Mouse (Mus musculus): ENCODE data around the gene Prss46.

Gene Prss46

DNA sequence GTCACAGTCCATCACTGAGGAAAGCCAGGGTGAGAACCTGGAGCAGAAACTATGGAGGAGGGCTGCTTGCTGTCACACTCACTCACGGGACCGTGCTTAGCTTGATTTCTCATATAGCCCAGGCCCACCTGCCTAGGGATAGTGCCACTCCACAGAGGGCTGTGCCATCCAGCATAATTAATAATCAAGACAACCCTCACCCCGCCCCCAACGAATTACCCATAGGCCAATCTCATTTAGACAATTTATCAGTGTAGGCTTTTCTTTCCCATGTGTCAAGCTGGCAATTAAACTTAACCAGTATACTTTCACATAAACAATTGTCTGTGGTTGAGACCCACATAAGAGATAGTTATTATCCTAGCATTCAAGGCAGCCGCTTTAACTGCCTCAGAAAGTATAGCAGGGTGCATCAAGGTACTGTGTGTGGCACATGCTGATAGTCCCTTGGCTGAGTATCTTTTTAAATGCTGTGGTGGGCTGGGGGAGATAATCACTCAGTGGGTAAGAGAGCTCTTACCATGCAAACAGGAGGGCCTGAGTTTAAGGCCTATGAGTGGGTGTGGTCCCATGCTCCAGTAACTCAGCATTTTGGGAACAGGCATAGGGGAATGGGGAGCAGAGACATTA is 14.8 kb downstream of the Prss46 start:
- DNase-seq (ENCODE audit: low spot score in 2 of 2), result no peak

DNA sequence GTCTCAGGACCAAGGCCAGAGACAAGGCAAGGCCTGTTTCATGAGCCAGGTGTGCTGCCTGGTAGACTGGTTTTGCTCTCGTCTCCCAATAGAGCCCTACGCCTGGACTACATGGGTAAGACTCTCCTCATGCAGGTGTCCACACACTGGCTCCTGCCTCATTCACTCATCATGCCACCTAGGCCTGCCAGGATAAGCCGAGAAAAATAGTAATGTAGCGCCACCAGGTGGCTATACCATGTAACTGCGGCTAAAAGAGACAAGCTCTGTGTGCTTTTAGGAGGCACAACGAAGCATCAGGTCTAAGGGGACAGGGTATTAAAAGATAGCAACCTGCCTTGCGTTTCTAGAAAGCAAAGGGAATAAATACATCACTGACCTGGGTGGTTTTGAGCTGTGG is 26.7 kb downstream of the Prss46 start:
- DNase-seq (ENCODE audit: low spot score in 2 of 2), result peak in 1 of 2 experiments; percentile 31

DNA sequence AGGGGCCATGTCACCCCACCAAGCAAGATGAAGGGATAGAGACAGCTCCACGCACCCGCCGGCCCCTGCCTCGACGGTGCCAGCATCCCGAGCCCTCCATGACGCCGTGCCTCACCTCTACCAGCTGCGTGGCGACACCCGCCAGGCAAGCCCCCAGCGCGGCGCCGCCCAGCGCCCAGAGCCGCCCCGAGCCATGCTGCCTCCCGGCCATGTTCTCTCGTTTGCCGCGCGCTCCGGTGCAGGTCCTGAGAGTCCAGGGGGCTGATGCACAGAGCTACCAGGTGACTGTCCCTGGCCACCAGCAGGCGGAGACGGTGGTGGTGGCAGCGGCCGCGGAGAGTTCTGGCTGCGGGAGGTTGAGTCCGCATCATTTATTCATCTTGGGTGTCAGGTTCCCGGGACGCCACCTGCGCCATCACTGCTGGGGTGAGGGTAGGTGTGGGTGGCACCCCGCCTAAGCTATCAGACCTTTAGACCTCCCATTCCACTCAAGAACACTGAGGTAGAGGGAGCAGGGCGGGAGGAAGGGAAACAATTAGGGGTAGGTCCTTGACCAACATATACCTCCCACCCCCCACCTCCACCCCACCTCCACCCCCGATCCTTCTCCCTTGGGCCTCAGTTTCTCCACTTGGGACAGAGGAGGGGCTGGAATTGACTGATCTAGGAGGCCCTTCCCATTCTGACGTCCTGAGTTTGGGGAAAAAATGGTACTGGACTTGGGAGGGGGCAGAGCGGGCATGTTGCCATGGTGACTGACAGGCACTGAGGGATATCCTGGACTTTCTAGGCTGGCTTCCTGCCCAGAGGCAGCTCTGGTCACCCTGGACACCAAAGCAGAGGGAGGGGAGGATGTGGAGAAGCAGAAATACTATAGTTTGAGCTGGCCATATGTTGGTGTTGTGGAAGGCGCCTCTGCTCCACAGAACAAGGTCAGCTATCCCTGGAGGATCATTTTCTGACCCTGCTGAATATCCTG is 29.7 kb downstream of the Prss46 start:
- DNase-seq (ENCODE audit: low spot score in 2 of 2), result no peak

DNA sequence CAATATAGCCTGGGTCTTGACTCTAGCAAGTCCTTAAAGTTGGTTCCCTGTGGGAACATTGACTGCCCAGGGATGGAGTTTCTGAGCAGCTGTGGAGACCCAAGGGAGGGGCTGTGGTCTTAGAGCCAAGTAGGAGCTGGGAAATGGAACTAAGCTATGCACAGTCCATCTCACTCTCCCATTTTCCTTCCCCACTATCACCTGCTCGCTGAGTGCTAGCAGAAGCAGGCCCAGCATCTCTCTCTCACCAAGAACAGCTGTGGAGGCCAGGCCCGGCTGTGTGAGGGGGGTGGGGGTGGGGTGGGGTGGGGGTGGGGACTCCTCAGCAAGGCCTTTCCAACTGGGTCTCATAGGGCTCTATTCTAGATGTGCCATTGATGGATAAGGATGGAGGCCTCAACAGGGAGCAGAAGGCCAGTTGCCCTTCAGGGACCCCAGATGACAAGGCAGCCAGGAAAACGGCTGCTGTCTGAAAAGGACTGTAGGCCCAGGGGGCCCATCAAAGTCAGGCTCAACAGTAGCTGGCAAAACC is 30.4 kb downstream of the Prss46 start:
- DNase-seq (ENCODE audit: low spot score in 2 of 2), result no peak

DNA sequence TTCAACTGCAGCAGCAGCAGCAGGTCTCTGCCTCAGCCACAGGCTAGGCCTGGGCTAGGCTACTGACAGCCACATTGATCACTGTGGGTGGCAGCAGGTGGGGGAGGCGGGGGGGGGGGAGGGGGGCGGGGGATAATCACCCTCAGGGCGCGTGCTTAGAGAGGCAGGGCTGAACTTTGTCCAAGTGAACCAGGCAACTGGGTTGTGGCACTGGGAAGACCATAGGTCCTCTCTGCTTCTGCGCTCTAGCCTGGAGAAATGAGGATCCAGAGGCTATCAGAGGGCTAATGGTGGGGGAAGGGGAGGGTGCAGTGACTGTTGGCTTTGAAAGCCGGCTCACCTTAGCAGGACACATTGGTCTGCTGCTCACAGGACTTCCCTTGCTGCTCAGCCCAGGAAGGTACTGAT is 31.0 kb downstream of the Prss46 start:
- no peak for DNase-seq (ENCODE audit: low spot score in 2 of 2)

DNA sequence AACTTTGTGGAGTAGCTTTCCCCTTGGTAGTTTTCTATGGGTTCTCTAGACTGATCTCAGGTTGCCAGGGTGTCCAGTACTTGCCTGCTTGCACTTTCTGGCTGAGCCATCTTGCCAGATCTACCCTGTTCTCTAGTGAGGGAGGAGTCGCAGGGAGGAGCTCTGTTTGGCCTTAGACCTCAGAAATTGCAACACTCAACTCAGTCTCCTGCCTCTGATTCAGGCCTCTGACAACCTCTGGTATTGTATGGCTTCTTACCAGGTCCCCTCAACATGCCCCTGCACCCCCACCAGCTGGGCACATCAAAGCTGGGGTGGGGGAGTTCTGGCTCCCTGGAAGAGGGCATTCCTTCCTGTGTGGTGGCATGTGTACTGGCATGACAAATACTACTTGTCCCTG is 33.0 kb downstream of the Prss46 start:
- no peak for DNase-seq (ENCODE audit: low spot score in 2 of 2)

DNA sequence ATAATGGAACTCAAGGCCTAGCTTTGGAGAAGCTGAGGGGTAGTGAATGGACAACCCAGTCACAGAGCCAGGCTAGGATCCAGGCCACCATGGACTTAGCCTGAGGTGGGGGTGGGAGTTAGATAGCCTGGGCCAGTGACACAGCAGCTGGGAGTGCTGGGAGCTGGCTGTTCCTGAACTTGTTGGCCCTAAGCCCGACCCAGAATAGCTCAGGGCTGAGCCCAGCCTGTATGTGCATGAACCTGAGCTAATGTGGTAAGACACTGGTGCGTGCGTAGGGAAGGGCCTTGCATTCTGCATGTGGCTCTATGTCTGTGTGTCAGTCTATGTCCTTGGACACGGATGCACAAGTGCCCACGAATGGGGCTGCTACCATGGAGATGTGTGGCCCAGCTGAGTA is 33.6 kb downstream of the Prss46 start:
- no peak for DNase-seq (ENCODE audit: low spot score in 2 of 2)

DNA sequence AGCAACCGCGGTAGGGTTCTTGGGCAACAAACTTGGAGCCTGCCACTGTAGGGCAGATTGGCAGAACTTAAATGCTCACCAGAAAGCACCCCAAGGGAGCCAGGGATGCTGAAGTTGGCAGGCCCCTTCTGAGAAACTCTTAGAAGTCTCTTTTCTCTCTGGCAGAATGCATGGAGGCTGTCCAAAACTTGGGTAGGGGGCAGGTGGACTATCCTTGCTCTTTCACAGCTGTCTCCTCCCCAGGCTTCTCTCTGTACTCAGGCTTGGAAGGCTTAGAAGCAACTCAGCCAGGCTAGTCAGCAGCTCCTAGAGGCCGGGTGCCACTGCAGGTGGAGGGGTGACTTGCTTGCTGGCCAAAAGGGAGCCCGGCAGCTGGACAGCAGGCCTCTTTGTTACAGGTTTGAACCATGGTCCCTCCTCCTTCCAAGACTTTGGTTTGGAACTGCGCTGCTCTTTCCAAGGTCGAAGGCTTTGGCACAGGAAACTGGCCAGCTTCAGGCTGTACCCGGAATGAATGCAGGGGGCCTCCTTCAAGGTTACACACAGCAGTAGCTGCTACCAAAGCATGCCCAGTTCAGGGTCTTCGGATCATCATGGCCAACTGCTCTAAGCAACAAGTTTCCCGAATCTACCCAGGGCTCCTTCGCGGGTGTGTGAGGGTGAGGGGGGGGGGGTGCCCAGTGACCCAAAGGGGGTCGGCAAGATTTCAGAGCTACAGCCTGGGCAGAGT is 35.0 kb downstream of the Prss46 start, which contains the start of gene Als2cl:
TSS of gene Als2cl (plus strand) at position 680 of the 730 bp plus-strand sequence.
- DNase-seq (ENCODE audit: low spot score in 2 of 2), result no peak

DNA sequence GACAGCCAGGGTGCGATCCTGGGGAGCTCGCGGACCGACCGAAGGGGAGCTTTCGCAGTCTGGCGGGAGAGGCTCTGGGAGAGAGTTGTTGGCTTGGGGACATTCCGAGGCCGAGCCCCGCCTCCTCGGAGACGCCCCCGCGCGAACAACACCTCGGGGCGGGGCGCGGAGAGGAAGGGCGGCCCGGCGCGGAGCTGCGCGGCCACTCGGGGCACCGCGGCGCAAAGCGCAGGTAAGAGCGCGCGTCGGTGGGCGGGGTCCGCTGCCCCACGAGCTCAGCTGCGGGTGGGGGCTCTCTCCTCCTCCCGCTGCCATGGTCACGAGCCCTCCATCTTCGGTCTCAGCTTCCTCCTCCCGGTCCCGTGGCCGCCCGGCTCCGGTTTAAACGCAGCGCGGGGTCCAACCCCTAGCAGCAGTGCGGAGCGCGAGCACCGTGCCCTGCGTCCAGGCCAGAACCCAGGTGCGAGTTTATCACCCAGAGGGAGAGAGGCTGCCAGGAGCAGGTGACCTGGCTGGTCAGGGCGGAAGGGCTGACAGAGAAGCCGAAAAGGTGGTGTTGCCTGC is 35.8 kb downstream of the Prss46 start, which contains the start of gene Tmie:
TSS of gene Tmie (minus strand) at position 116 of the 564 bp plus-strand sequence.
- DNase-seq (ENCODE audit: low spot score in 2 of 2), result no peak

DNA sequence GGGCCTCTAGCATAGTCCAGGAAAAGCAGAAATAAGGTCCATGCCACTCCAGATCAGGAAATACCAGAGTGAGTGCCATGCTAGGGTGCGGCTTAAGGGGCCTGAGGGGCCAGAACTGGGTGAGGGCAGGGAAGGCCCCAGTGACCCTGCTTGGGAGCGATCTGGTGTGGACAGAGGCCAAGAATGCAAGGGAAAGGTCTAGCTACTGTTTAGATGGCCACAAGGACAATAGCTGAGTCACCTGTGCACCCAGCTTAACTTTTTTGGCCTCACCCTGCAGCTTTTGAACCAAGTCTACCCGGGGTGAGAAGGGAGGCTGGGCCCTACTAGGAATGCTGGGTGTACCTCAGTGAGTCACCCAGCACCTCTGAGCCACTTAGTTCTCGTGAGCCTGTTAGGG is 36.5 kb downstream of the Prss46 start:
- no peak for DNase-seq (ENCODE audit: low spot score in 2 of 2)

DNA sequence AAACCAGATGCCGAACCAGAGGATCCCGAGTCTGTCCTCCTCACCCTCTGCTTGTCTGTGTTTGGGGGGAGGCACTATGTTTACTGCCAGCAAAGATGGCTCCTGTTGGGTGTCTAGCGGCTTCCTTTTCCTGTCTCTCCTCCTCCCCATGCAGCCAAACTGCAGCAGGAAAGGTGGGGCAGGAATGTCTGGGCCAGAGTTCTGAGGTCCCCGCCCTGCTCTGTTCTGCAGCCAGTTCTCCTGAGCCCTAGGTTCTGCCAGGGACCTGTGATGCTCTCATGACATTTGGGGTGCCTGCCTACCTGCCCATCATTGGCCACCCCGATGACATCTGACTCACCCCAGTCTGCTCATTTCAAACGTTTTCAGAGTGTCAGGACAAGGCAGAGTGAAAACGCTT is 37.6 kb downstream of the Prss46 start:
- no peak for DNase-seq (ENCODE audit: low spot score in 2 of 2)

DNA sequence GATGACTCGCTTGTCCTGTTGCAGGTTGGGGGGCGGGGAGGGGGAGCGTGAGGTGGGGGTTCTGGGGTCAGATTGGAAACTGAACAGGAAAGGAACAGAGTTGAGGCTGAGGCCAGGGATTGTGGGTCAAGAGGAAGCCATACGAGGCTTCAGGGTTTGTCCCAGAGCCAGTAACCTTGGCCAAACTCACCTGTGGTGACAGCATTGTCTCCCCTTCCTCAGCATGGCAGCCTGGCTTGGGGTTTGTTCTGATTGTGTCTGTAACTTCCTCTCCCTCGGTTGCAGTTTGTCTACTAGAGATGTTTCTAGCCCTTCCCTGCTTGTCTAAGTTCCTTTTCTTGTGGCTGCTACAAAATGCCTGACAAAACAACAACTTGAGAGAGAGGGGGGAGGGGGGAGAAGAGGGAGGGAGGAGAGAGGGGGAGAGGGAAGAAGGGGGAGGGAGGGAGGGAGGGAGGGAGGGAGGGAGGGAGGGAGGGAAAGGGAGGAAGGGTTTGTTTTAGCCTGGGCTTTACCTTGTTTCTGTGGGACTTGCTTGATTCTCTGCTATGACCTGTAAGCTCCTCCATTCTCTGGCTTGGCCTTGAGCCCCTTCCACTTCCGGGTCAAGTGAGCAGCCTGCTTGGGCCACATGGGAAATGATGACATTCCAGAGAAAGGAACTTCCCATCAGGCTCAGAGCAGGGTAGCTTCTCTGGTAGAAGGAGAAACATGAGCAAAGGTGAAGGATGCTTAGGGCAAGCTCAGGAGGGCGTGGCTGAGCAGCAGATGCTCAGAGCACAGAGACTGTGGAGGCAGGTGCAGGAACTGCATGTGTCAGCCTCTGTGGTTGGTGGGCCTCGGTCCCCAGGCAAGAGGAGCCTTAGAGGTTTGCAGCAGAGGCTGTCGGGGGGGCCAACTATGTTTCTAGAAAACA is 43.3 kb downstream of the Prss46 start:
- no peak for DNase-seq (ENCODE audit: low spot score in 2 of 2)

DNA sequence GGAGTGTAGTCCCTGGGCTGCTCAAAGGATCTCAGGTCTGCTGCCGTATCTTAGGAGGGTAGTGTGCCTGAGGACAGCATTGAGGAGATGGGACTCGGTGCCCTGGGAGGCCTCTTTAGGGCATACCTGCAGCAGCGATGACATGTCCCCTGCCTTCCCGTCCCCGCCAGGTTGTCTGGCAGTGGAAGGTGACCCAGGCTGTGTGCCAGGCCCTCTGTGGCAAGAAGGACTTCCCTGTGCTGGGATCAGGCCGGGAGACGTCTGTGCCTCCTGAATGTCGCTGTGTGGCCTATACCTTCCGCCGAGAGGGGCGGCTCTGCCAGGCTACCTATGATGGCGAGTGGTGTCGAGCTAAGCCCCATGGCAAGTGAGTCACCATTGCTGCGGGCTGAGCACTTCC is 44.6 kb downstream of the Prss46 start:
- DNase-seq (ENCODE audit: low spot score in 2 of 2), result no peak

DNA sequence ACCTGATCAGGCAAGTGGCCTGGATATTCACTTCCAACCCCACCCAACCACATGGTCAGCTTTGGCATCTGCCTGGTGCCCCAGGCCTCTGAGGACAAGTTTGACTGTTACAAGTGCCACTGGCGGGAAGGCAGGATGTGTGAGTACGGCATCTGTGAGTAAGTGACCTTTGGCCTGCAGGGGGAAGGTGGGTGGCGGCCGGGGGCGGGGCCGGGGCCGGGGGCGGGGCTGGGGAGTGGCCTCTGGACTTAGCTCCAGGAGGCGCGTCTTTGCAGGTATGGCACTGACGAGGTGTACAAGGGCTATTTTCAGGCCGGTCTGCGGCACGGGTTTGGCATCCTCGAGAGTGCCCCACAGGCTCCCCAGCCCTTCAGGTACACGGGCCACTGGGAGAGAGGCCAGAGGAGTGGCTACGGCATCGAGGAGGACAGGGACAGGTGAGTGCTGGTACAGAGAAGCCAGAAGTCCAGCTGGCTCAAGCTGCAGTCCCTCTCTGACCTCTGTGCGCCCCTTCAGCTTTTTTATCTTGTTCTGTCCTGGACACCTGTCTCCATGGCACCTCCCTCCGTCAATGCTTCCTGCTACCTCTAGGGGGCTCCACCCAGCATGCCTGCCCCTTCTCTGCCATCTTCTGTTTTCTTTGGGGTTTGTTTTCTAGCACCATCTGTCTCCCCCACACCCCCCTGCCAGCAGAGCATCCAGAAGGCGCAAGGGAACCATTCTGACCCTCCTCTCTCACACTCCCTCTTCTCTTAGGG is 45.9 kb downstream of the Prss46 start:
- DNase-seq (ENCODE audit: low spot score in 2 of 2), result no peak

DNA sequence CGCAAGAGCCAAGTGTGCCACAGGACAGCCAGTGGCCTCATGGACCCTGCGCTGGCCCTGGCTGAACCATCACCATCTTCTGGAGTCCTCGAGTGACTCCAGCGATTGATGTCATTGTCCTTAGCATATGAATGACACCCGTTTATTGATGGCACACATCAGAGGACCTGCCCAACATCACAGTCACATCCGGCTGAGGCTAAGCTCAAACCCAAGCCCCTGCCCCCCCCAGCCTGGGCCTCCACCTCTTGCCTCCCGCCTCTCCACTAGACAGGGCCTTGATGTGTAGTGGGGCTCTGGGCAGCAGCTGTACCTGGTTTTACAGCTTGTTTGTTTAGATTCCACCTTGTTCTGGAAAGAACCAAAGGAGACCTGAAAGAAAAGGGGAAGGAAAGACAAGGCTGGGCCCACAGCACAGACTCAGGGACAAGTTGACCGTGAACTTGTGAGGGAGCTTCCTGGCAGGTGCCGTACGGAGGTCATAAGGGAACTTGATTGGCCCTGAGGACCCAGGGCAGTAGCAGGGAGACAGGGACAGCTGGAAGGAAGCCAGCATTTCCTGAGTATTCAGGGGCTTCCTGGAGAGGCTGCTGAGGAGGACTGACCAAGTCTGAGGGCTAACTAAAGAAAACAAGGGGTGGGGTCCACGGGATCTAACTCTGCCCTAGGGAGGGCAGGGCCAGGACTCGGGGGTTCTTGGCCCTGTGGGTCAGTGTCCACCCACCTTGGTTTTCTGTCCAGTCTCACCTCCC is 46.9 kb downstream of the Prss46 start:
- DNase-seq (ENCODE audit: low spot score in 2 of 2), result no peak

DNA sequence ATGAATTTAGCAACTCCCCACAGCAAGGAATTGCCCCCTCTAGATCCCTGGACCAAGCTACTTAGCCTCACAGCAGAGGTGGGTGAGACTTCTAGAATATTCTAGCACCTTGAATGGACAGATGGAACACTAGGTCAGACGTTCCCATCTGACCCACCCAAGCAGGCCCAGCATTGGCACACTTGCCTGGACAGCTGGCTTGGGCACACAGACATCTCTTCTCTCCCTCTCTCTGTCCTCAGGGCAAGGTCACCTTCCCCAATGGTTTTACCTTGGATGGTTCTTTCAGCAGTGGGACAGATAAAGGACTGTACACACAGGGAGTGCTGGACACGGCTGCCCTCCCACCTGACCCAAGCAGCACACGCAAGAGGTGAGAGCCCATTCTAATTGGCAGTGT is 48.2 kb downstream of the Prss46 start:
- no peak for DNase-seq (ENCODE audit: low spot score in 2 of 2)

DNA sequence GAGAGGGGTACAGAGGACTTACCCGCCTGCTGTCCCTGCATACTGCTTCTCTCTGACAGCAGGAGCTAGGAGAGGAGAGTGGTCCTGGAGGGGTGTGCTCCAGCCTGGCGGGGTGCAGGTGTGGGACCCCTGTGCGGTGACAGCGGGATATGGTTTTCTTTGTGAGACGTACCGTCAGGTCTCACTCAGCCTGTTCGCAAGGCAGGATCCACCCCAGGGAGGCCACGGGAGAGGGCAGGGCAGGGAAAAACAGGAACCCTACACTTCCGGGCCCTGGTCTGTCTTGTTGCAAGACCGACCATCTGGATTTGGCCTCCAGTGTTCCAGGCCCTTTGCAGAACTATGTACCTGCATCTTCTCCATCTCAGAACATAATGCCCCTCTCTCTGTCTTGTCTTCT is 49.1 kb downstream of the Prss46 start:
- DNase-seq (ENCODE audit: low spot score in 2 of 2), result no peak

DNA sequence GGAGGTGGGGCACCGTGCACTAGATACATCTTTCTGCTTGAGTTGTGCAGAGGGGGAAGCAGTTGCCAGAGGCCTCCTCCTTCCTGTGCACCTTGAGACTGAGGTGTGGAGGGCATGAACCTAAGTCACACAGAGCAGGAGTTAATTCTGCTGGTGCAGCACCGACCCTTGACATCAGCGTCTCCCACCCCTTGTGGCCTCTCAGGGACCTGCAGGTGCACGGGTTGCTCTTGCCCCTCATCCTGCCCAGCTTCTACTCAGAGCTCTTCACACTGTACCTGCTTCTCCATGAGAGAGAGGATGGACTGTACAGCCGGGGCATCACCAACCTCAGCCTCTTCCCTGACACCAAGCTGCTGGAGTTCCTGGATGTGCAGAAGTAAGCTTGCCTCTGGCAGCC is 51.2 kb downstream of the Prss46 start:
- no peak for DNase-seq (ENCODE audit: low spot score in 2 of 2)

DNA sequence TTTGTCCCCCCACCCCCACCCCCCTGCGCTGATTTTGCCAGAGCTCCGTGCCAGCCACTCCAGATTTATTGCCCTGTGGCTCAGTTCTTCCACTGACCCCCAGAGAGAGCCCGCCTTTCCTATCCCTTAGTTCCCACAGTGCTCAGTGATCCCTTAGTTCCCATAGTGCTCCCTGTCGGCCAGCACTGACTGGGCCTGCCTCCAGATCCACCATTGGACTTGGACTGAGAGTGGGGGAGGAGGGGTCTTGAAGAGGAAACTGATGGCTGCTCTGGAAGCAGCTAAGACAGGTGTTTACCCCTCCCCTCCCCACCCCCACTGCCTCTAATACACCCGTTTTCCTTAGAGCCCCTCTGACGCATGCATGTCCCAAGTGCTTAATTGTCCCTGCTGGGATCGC is 51.7 kb downstream of the Prss46 start:
- no peak for DNase-seq (ENCODE audit: low spot score in 2 of 2)
